Mouse (Mus musculus) skeletal muscle tissue, postnatal 0 days (tissue): Measurements from ENCODE around the gene Olfr1338. TPM values are rescaled to one million over a fixed set of nuclear protein-coding genes. Genes with fewer than 3 reads are reported as not detected.

Experiments
- polyA plus RNA-seq: library from polyadenylated mRNA; unstranded; fragments of >200 nt; fragmentation: Nextera tagmentation; extraction: Ambion mirVana; gene quantifications from 2 replicates; pipeline ENCODE4 v1.2.1, GENCODE M21; 2015

Gene Olfr1338
- polyA plus RNA-seq, result not detected in 2 replicates

GRCm38 (mm10) chr4:118758637-118759036 is at the start of gene Olfr1338:
TSS of gene Olfr1338 (minus strand) at chr4:118758737.

GRCm38 (mm10) chr4:118782486-118782885 is 23.9 kb upstream of the Olfr1338 start, which contains the start of gene Olfr1337:
TSS of gene Olfr1337 (minus strand) at chr4:118782586.

DNA sequence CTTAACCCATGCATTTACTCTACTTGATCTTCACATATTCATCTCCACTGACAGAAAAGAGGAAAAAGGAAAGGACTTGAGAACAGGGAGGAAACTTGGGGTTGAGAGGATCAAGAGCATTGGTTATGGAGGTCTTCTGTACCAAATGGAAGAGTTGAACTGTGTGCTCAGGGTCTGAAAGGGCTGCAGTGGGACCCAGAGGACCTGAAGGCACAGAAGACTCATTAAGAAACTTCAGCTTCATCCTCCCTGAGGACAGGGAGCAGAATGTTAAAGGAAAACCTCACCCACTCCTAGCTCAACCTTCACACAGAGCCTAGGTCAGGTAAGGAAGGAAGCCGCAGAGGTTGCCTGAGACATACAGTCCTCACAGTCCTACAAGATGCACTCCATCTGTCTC is 26.7 kb downstream of the Olfr1338 start, which contains the start of gene Olfr1339:
Olfr1339 (plus strand) TSS at position 301 of the 400 bp plus-strand sequence.

GRCm38 (mm10) chr4:118719838-118720237 is 38.7 kb downstream of the Olfr1338 start, which contains the start of gene Olfr1340:
TSS of gene Olfr1340 (plus strand) at chr4:118720138.

DNA sequence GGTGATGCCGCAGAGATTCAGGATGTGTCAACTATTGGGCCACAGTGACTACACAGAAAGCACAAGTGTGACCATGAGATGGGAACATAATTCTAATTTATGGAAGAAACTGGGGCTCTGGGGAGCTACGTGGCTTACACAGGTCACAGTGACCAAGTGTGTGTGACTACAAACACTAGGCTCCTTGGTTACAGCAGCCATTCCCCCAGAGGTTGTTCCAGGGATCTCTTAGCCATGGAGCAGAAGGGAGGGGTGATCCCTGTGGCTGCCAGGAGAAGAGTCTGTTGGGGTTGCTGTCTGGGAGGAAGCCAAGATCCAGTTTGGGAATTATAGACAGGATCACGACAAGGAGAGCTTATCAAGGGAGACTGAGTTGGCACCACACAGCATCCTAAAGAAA is 55.3 kb downstream of the Olfr1338 start, which contains the start of gene Olfr1341:
Olfr1341 (plus strand) TSS at position 301 of the 400 bp plus-strand sequence.

Other genes starting within 250 kb of the Olfr1338 start
- 0.96 TPM in 1 of 2 replicates, not detected in the other for gene 2610528J11Rik, start 231.7 kb downstream of the Olfr1338 start, polyA plus RNA-seq
- gene Tmem125, start 214.7 kb downstream of the Olfr1338 start, polyA plus RNA-seq, result 2.2 and 3.3 TPM in 2 replicates
- 0.40 TPM in 1 of 2 replicates, not detected in the other for gene Cfap57, start 138.0 kb downstream of the Olfr1338 start, polyA plus RNA-seq
- gene Ebna1bp2, start 137.9 kb downstream of the Olfr1338 start, polyA plus RNA-seq, result 82.7 and 93.5 TPM in 2 replicates
- gene Olfr62, start 99.8 kb downstream of the Olfr1338 start, polyA plus RNA-seq, result not detected in 2 replicates
- not detected in 2 replicates for gene Olfr1342, start 66.0 kb downstream of the Olfr1338 start, polyA plus RNA-seq
- not detected in 2 replicates for gene Olfr1341, start 55.2 kb downstream of the Olfr1338 start, polyA plus RNA-seq
- gene Olfr1340, start 38.6 kb downstream of the Olfr1338 start, polyA plus RNA-seq, result not detected in 2 replicates
- gene Olfr1339, start 26.6 kb downstream of the Olfr1338 start, polyA plus RNA-seq, result not detected in 2 replicates
- 0.18 TPM in 1 of 2 replicates, not detected in the other for gene Olfr1337, start 23.8 kb upstream of the Olfr1338 start, polyA plus RNA-seq
- not detected in 2 replicates for gene Olfr1335, start 51.2 kb upstream of the Olfr1338 start, polyA plus RNA-seq
- not detected in 2 replicates for gene Olfr1333, start 77.5 kb upstream of the Olfr1338 start, polyA plus RNA-seq
- not detected in 2 replicates for gene Olfr1331, start 105.9 kb upstream of the Olfr1338 start, polyA plus RNA-seq
- gene Olfr1330, start 129.9 kb upstream of the Olfr1338 start, polyA plus RNA-seq, result 0.06 TPM in 1 of 2 replicates, not detected in the other
- not detected in 2 replicates for gene Olfr1329, start 158.7 kb upstream of the Olfr1338 start, polyA plus RNA-seq
- not detected in 2 replicates for gene Olfr1328, start 179.9 kb upstream of the Olfr1338 start, polyA plus RNA-seq
- 0.05 and 0.10 TPM in 2 replicates for gene Lao1, start 202.8 kb upstream of the Olfr1338 start, polyA plus RNA-seq